Mouse (Mus musculus) intestine, postnatal 0 days (tissue): Measurements from ENCODE around the gene Stx16. TPM values are rescaled to one million over a fixed set of nuclear protein-coding genes. Genes with fewer than 3 reads are reported as not detected.
A peak's percentile ranks its signal among the peaks of the same experiment; 100 is the strongest.

ENCODE experiments used
- ATAC-seq: fragments of 200-750 bp; cut with Nextera tagmentation; 2 replicates; pipeline ENCODE4 v1.8.0; 2017; ENCODE audit warnings: mild to moderate bottlenecking, moderate TSS enrichment, moderate library complexity
- H3K27ac ChIP-seq: fragments of 300-500 bp; sonication (generic); 2 replicates; pipeline ENCODE4 v1.5.1; 2014; ENCODE audit warnings: mild to moderate bottlenecking, low read depth, low read length, moderate library complexity
- H3K27me3 ChIP-seq: fragments of 300-500 bp; sonication (generic); replicated peaks from 2 replicates; pipeline ENCODE4 v1.6.1; 2014; ENCODE audit warnings: low read length, mixed read lengths; ENCODE audit not compliant: control insufficient read depth, insufficient read depth
- H3K36me3 ChIP-seq: fragments of 300-500 bp; sonication (generic); 2 replicates; pipeline ENCODE4 v1.6.1; 2014; ENCODE audit warnings: mild to moderate bottlenecking, moderate library complexity; ENCODE audit not compliant: control insufficient read depth, insufficient read depth
- H3K4me1 ChIP-seq: fragments of 300-500 bp; sonication (generic); replicated peaks from 2 replicates; pipeline ENCODE4 v1.6.1; 2014; ENCODE audit warnings: antibody characterized with exemption, low read length, mixed read lengths; ENCODE audit not compliant: control insufficient read depth, insufficient read depth
- H3K4me2 ChIP-seq: fragments of 300-500 bp; sonication (generic); replicated peaks from 2 replicates; pipeline ENCODE4 v1.6.1; 2014; ENCODE audit warnings: low read depth, mild to moderate bottlenecking, moderate library complexity
- H3K4me3 ChIP-seq: fragments of 300-500 bp; sonication (generic); 2 replicates; pipeline ENCODE4 v1.5.1; 2014; ENCODE audit warnings: low read depth, low read length
- H3K9ac ChIP-seq: fragments of 300-500 bp; sonication (generic); 2 replicates; pipeline ENCODE4 v1.6.1; 2014; ENCODE audit warnings: mild to moderate bottlenecking, low read depth, low read length
- H3K9me3 ChIP-seq: fragments of 300-500 bp; sonication (generic); 2 replicates; pipeline ENCODE4 v1.6.1; 2016; ENCODE audit warnings: mixed run types; ENCODE audit not compliant: control insufficient read depth
- CTCF ChIP-seq: sonication (generic); IDR thresholded peaks from 2 replicates; pipeline ENCODE4 v1.5.1; 2016; ENCODE audit warnings: low read depth, mild to moderate bottlenecking, control low read depth, antibody characterized with exemption, moderate library complexity
- WGBS: fragments of 180-500 bp; shearing (Covaris S2); extraction: QIAGEN DNeasy Blood & Tissue Kit; methylation state at CpG from one replicate; pipeline ENCODE4 v1.1.7; 2014; 5-methylcytosine and 5-hydroxymethylcytosine counted together
- polyA plus RNA-seq: library from polyadenylated mRNA; unstranded; fragments of >200 nt; fragmentation: Nextera tagmentation; extraction: Ambion mirVana; gene quantifications from 2 replicates; pipeline ENCODE4 v1.2.1, GENCODE M21; 2015

Gene Stx16
- polyA plus RNA-seq, 1 experiment from 2014 or later: 4.2 TPM

- H3K4me1 ChIP-seq: peaks cover 9% of the 10 kb centered on the region
- H3K27me3 ChIP-seq: no peaks in the 10 kb centered on the region
- H3K4me3 ChIP-seq: peak overlapping the region; percentile 14; the same call in 1 of the 2 replicates
- no peak for TF ChIP-seq CTCF
- H3K36me3 ChIP-seq: no peaks in the 10 kb centered on the region
- WGBS: 16% methylated on average over 13 of the region's 13 CpGs
- peak overlapping the region; percentile 90 for H3K4me2 ChIP-seq
- peak overlapping the region; percentile 34; the same call in 1 of the 2 replicates for H3K9ac ChIP-seq
- H3K27ac ChIP-seq: peak overlapping the region; percentile 79; the same call in 1 of the 2 replicates
- ATAC-seq: no peak
- H3K9me3 ChIP-seq: no peaks in the 10 kb centered on the region
Measured at GRCm38 (mm10) chr2:174074621-174075020, 1.5 kb upstream of the Stx16 start.

DNA sequence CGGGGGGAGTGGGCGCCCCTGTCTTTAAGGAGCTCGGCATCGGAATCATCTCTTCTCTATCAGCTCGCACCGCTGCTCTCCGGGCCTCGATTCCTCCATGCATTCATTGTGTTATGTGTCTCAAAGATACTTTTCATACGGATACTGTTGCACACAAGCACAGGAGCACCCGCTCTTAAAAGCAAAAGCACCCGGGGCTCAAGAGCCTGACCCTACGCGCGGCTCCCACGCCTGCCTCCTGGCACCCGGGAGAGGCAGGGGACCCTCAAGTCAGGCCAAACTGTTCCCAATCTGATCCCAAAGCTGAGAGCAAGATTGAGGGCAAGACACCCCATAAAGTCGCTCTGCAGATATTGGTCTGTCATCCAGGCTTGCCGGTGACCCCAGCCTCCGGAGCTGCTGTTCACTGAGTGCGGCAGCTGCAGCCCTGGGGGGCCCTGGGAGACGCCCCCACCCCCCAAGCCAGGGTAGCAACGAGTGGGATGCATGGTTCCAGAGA lies 987 bp upstream of the Stx16 start:
- Histone ChIP-seq H3K9me3 (no peaks in the 10 kb centered on the region), H3K4me3 (peak overlapping the region; percentile 14; the same call in 1 of the 2 replicates)
- ATAC-seq: no peak

DNA sequence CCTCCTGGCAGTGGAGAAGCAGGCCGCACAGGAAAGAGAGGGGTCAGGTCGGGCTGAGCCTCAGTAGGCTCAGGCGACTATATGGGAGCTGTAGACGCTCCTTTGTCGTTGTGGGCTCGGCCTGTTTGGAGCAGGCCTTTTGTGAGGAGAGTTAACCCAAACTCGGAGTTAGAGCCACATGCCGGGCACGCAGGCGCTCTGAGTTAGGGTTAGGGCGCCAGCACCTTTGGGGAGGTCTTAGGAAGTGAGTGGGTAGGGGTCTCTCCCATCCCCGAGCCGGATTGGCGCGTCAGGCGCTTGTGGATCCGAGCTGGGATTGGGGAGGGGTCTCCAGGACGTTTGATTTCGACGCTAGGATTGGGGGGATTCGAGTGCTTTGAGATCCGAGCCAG lies 321 bp downstream of the Stx16 start:
- peak overlapping the region; percentile 70 for H3K9ac ChIP-seq
- TF ChIP-seq CTCF: no peak
- H3K4me2 ChIP-seq: peak overlapping the region; percentile 90
- peaks cover 9% of the 10 kb centered on the region for H3K4me1 ChIP-seq
- no peaks in the 10 kb centered on the region for H3K36me3 ChIP-seq
- peak overlapping the region; percentile 79 for H3K27ac ChIP-seq
- no peaks in the 10 kb centered on the region for H3K27me3 ChIP-seq
- under 1% methylated on average over 22 of the region's 22 CpGs for WGBS
- H3K9me3 ChIP-seq: no peaks in the 10 kb centered on the region
- peak overlapping the region; percentile 68 for H3K4me3 ChIP-seq
- ATAC-seq: peak; percentile 44

More for the DNA sequence above, 987 bp upstream of the Stx16 start:
- 9% methylated on average over 22 of the region's 22 CpGs for WGBS
- H3K9ac ChIP-seq: peak overlapping the region; percentile 34; the same call in 1 of the 2 replicates
- peak overlapping the region; percentile 90 for H3K4me2 ChIP-seq
- H3K27me3 ChIP-seq: no peaks in the 10 kb centered on the region
- H3K27ac ChIP-seq: peak overlapping the region; percentile 79; the same call in 1 of the 2 replicates
- no peak for TF ChIP-seq CTCF
- H3K36me3 ChIP-seq: no peaks in the 10 kb centered on the region
- peaks cover 9% of the 10 kb centered on the region for H3K4me1 ChIP-seq

- Histone ChIP-seq H3K27me3 (no peaks in the 10 kb centered on the region), H3K9ac (peak overlapping the region; percentile 70), H3K36me3 (no peaks in the 10 kb centered on the region), H3K4me1 (peaks cover 9% of the 10 kb centered on the region), H3K4me3 (peak overlapping the region; percentile 68), H3K4me2 (peak overlapping the region; percentile 90), H3K9me3 (no peaks in the 10 kb centered on the region), H3K27ac (peak overlapping the region; percentile 79)
- ATAC-seq: no peak; the same call in 1 of the 2 replicates
- no peak for TF ChIP-seq CTCF
- under 1% methylated on average over 19 of the region's 19 CpGs for WGBS
Measured at GRCm38 (mm10) chr2:174077004-174077695, 1.0 kb downstream of the Stx16 start.

DNA sequence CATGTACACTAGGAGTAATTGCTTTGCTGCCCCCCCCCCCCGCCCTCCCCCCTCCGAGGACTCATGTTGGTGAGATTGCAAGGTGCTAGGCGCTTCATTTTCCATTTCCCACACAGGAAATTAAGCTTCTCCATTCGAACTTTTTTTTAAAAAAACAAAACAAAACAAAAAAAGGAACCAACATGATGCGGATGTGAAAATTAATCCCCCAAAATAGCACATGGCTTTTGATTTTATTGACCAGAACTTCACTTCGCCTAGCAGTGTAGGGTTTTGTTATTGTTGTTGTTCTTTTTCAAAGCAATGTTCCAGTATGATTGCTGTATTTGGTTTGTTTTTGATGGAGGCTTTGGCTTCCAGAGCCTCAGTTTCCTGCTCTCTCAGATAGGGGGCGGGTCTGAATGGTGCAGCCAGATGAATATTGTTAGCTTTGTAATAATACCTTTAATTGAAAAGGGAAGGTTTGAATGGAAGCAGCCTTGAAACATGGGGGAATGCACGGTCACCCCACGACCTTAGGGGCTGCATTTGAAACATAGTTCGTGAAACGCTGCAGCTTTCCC lies 1.7 kb downstream of the Stx16 start:
- peak overlapping the region; percentile 90 for H3K4me2 ChIP-seq
- WGBS: 12% methylated on average over 11 of the region's 11 CpGs
- no peaks in the 10 kb centered on the region for H3K9me3 ChIP-seq
- H3K4me3 ChIP-seq: peak overlapping the region; percentile 68
- H3K9ac ChIP-seq: no peak overlapping the region
- H3K27ac ChIP-seq: no peak overlapping the region
- H3K36me3 ChIP-seq: no peaks in the 10 kb centered on the region
- H3K27me3 ChIP-seq: no peaks in the 10 kb centered on the region
- TF ChIP-seq CTCF: peak; percentile 18; the same call in 1 of the 2 replicates
- H3K4me1 ChIP-seq: peaks cover 9% of the 10 kb centered on the region
- ATAC-seq: no peak

- H3K4me1 ChIP-seq: no peaks in the 10 kb centered on the region
- 76% methylated on average over 5 of the region's 5 CpGs for WGBS
- no peaks in the 10 kb centered on the region for H3K27me3 ChIP-seq
- H3K27ac ChIP-seq: no peak overlapping the region
- H3K9me3 ChIP-seq: no peaks in the 10 kb centered on the region
- no peak overlapping the region for H3K9ac ChIP-seq
- H3K4me2 ChIP-seq: no peak overlapping the region
- ATAC-seq: no peak
- H3K36me3 ChIP-seq: no peaks in the 10 kb centered on the region
- H3K4me3 ChIP-seq: no peak overlapping the region
- no peak for TF ChIP-seq CTCF
Measured at GRCm38 (mm10) chr2:174081833-174082232, 5.7 kb downstream of the Stx16 start.
